Mouse (Mus musculus) layer of hippocampus, adult 9-11 months (tissue): ENCODE measurements around the gene Riox2.
"Not testable (repeated sequence)": the region's sequence is repeated elsewhere in the genome, so short reads cannot be mapped to it uniquely, and the experiment has no call there.

ENCODE experiments used
- DNase-seq: peaks from one replicate; pipeline ENCODE4 v3.0.0; 2022

Riox2 gene

GRCm38 (mm10) chr16:59471637-59472278 lies at the start of gene Riox2:
Gene Riox2 (plus strand): TSS chr16:59471775.
- DNase-seq = peak; percentile 67

GRCm38 (mm10) chr16:59427960-59428359 lies 43.6 kb upstream of the Riox2 start:
- DNase-seq = no peak

- no peak for DNase-seq
Measured at GRCm38 (mm10) chr16:59433181-59433580, 38.4 kb upstream of the Riox2 start.

- no peak for DNase-seq
Measured at GRCm38 (mm10) chr16:59444880-59445559, 26.6 kb upstream of the Riox2 start.

GRCm38 (mm10) chr16:59448181-59448580 lies 23.4 kb upstream of the Riox2 start:
- DNase-seq = peak; percentile 52

- DNase-seq = no peak
Measured at GRCm38 (mm10) chr16:59449092-59449491, 22.5 kb upstream of the Riox2 start.

GRCm38 (mm10) chr16:59451813-59452212 lies 19.8 kb upstream of the Riox2 start:
- no peak for DNase-seq

GRCm38 (mm10) chr16:59459259-59459861 lies 12.2 kb upstream of the Riox2 start:
- DNase-seq = not testable (repeated sequence)

GRCm38 (mm10) chr16:59463567-59463966 lies 8.0 kb upstream of the Riox2 start:
- no peak for DNase-seq

GRCm38 (mm10) chr16:59463973-59464372 lies 7.6 kb upstream of the Riox2 start:
- no peak for DNase-seq

- DNase-seq = no peak
Measured at GRCm38 (mm10) chr16:59469846-59470245, 1.7 kb upstream of the Riox2 start.

- DNase-seq = no peak
Measured at GRCm38 (mm10) chr16:59472546-59472945, 971 bp downstream of the Riox2 start.

- DNase-seq = peak; percentile 31
Measured at GRCm38 (mm10) chr16:59474788-59475187, 3.2 kb downstream of the Riox2 start.

GRCm38 (mm10) chr16:59477955-59478354 lies 6.4 kb downstream of the Riox2 start:
- DNase-seq = no peak

- no peak for DNase-seq
Measured at GRCm38 (mm10) chr16:59487239-59487638, 15.7 kb downstream of the Riox2 start.

GRCm38 (mm10) chr16:59487975-59488548 lies 16.5 kb downstream of the Riox2 start:
- no peak for DNase-seq

GRCm38 (mm10) chr16:59493199-59493598 lies 21.6 kb downstream of the Riox2 start:
- DNase-seq = no peak

GRCm38 (mm10) chr16:59497947-59498346 lies 26.4 kb downstream of the Riox2 start:
- DNase-seq = no peak

- no peak for DNase-seq
Measured at GRCm38 (mm10) chr16:59499180-59499579, 27.6 kb downstream of the Riox2 start.

- no peak for DNase-seq
Measured at GRCm38 (mm10) chr16:59509830-59510229, 38.3 kb downstream of the Riox2 start.

GRCm38 (mm10) chr16:59515169-59515568 lies 43.6 kb downstream of the Riox2 start:
- DNase-seq = no peak

GRCm38 (mm10) chr16:59516965-59517364 lies 45.4 kb downstream of the Riox2 start:
- no peak for DNase-seq

GRCm38 (mm10) chr16:59517447-59518219 lies 46.1 kb downstream of the Riox2 start:
- peak; percentile 11 for DNase-seq
